Mouse (Mus musculus) stomach, embryonic 15.5 days (tissue): Measurements from ENCODE around the gene Ldlr. TPM values are rescaled to one million over a fixed set of nuclear protein-coding genes. Genes with fewer than 3 reads are reported as not detected.

Experiments used
- ATAC-seq: fragments of 200-750 bp; cut with Nextera tagmentation; 2 replicates; pipeline ENCODE4 v1.8.0; 2017; ENCODE audit warnings: low read depth, moderate number of reproducible peaks, moderate TSS enrichment; ENCODE audit not compliant: insufficient read depth, low FRiP score
- H3K27ac ChIP-seq: fragments of 300-500 bp; sonication (generic); 2 replicates; pipeline ENCODE4 v1.5.1; 2015; ENCODE audit warnings: mild to moderate bottlenecking, inconsistent platforms
- H3K27me3 ChIP-seq: fragments of 300-500 bp; sonication (generic); replicated peaks from 2 replicates; pipeline ENCODE4 v1.6.1; 2015; ENCODE audit warnings: inconsistent platforms
- H3K36me3 ChIP-seq: fragments of 300-500 bp; sonication (generic); 2 replicates; pipeline ENCODE4 v1.6.1; 2015; ENCODE audit warnings: inconsistent platforms
- H3K4me1 ChIP-seq: fragments of 300-500 bp; sonication (generic); 2 replicates; pipeline ENCODE4 v1.6.1; 2015; ENCODE audit warnings: inconsistent platforms
- H3K4me2 ChIP-seq: fragments of 300-500 bp; sonication (generic); 2 replicates; pipeline ENCODE4 v1.6.1; 2015; ENCODE audit warnings: mild to moderate bottlenecking, inconsistent platforms
- H3K4me3 ChIP-seq: fragments of 300-500 bp; sonication (generic); replicated peaks from 2 replicates; pipeline ENCODE4 v1.5.1; 2015; ENCODE audit warnings: inconsistent platforms
- H3K9ac ChIP-seq: fragments of 300-500 bp; sonication (generic); 2 replicates; pipeline ENCODE4 v1.6.1; 2015; ENCODE audit warnings: inconsistent platforms
- H3K9me3 ChIP-seq: fragments of 300-500 bp; sonication (generic); 2 replicates; pipeline ENCODE4 v1.6.1; 2016; ENCODE audit warnings: inconsistent platforms
- WGBS: fragments of 180-500 bp; shearing (Covaris S2); methylation state at CpG from one replicate; pipeline ENCODE4 v1.1.7; 2015; 5-methylcytosine and 5-hydroxymethylcytosine counted together
- polyA plus RNA-seq: library from polyadenylated mRNA; unstranded; fragments of >200 nt; fragmentation: Nextera tagmentation; extraction: Ambion mirVana; gene quantifications from 2 replicates; pipeline ENCODE4 v1.2.1, GENCODE M21; 2015

The Ldlr gene
- polyA plus RNA-seq, 1 experiment from 2014 or later = 53.8 TPM

DNA sequence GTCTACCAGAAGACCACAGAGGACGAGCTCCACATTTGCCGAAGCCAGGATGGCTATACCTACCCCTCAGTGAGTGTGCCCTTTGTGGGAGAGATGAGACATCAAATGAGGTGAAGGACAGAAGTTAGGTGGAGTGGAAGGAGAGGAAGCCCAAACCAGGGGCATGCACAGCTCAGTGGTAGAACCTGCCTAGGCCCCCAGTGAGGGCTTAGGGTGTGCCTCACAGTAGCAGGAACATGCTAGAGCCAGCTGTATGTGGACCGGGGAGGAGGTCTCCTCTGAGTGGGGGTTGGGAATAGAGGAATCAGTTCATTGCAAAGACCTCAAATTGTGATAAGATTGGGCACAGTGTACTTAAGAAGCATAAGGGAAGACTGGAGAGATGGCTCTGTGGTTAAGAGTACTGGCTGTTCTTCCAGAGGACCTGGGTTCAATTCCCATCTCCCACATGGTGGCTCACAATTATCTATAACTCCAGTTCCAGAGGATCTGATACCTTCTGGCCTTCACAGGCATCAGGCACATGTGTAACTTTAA is 24.0 kb downstream of the Ldlr start:
- ATAC-seq = no peak
- H3K9me3 ChIP-seq = no peaks in the 10 kb centered on the region
- no peaks in the 10 kb centered on the region for H3K27me3 ChIP-seq
- WGBS = 79% methylated on average over 3 of the region's 3 CpGs
- peaks cover 5% of the 10 kb centered on the region for H3K4me1 ChIP-seq
- no peak overlapping the region for H3K4me3 ChIP-seq
- no peak overlapping the region for H3K27ac ChIP-seq
- H3K4me2 ChIP-seq = no peak overlapping the region
- no peak overlapping the region for H3K9ac ChIP-seq
- H3K36me3 ChIP-seq = peaks cover 55% of the 10 kb centered on the region

DNA sequence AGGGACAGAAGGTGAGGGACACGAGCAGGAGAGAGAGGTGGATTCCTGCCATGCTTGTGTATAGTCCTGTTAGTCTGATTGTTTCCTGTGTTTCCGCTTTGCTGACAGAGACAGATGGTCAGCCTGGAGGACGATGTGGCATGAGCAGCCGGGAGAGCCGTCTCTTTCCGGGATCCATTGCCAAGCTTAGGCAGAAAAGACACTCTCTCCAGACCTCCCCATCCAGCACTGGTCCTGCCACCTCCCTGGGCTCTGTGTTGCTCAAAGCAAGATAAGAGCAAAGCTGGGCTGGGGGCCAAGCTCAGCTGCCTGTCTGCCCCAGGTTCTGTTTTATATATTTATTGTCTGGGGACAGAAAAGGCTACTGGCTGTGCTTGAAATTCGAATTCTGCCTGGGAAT is 24.8 kb downstream of the Ldlr start:
- no peak overlapping the region for H3K9ac ChIP-seq
- no peaks in the 10 kb centered on the region for H3K9me3 ChIP-seq
- ATAC-seq = peak; percentile 15; the same call in 1 of the 2 replicates
- H3K4me1 ChIP-seq = peaks cover 7% of the 10 kb centered on the region
- H3K4me2 ChIP-seq = no peak overlapping the region
- 32% methylated on average over 7 of the region's 7 CpGs for WGBS
- peaks cover 48% of the 10 kb centered on the region for H3K36me3 ChIP-seq
- H3K4me3 ChIP-seq = no peak overlapping the region
- peak overlapping the region; percentile 54 for H3K27ac ChIP-seq
- H3K27me3 ChIP-seq = no peaks in the 10 kb centered on the region

DNA sequence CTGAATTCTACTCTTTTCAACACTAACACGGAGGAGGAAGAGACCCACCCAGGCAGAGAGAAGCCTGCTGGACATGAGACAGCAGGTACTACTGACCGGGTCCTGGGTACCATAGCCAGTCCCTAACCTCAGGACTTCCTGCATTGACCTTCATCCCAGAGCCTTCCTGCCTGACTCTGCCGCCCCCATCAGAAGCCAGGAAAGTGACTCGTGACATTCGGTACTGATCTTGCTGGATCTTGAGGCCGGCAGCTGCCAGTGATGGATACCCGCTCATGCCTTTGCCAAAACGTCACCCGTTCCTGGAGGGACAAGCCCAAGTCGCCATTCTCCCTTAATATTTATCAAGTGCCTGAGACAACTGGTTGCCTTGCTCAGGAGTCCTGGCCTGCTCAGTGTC is 25.2 kb downstream of the Ldlr start:
- Histone ChIP-seq H3K4me3 (no peak overlapping the region), H3K27me3 (no peaks in the 10 kb centered on the region), H3K4me1 (peaks cover 9% of the 10 kb centered on the region), H3K9ac (no peak overlapping the region), H3K36me3 (peaks cover 48% of the 10 kb centered on the region), H3K27ac (peak overlapping the region; percentile 18; the same call in 1 of the 2 replicates), H3K4me2 (no peak overlapping the region), H3K9me3 (no peaks in the 10 kb centered on the region)
- WGBS = 79% methylated on average over 10 of the region's 10 CpGs
- no peak for ATAC-seq

DNA sequence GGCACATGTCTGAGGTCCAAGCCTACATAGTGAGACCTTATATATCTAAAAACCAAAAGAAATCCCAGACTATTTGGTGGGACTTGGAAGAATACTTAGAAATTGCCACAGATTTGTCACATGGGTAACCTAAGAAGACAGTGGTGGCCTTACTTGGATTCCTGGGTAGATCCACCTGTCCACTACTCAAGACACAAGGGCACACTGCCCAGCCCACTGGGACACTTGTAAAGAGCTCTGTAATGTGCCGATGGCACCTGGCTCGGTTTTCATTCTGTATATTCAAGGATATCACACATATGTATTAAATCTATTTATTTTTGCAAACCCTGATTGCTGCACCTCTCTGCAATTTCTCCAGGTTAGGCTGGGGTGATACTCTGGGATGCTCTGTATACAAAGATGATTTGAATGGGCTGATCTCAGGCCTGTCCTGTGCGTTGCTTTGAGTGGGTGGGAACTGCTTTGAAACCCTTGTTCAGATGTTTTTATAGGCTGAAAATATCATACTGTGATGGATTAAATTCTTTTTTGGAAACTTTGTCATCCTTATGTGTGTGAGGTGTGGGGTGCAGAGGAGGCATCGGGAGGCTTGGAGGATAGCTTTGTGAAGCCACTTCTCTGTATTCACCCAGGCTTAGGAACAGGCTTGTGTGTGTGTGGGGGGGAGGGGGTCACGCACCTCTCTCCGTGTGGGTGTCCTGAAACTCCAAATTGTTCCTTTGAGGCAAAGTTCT is 26.3 kb downstream of the Ldlr start:
- Histone ChIP-seq H3K27ac (no peak overlapping the region), H3K27me3 (no peaks in the 10 kb centered on the region), H3K9ac (no peak overlapping the region), H3K4me2 (no peak overlapping the region), H3K4me1 (peaks cover 17% of the 10 kb centered on the region), H3K9me3 (no peaks in the 10 kb centered on the region), H3K4me3 (no peak overlapping the region), H3K36me3 (peaks cover 38% of the 10 kb centered on the region)
- WGBS = 81% methylated on average over 6 of the region's 6 CpGs
- no peak for ATAC-seq

DNA sequence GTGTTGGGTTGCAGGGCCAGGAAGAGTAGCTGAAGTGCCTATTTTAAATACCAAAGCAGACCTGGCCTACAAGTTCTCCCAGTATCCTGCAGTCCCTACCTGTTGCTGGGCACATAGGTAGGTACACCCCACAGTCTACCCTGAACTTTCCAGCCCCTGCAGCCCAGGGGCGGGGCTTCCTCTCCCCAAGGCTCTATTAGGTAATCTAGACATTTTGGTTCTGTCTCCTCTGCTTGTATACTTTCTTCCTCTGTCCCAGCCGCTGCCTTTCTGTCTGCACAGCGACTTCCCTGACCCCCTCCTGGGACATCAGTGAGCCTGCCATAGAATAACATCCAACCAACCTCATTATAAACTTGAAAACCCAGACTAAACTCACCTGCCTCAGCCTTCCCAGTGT is 27.1 kb downstream of the Ldlr start:
- no peaks in the 10 kb centered on the region for H3K27me3 ChIP-seq

DNA sequence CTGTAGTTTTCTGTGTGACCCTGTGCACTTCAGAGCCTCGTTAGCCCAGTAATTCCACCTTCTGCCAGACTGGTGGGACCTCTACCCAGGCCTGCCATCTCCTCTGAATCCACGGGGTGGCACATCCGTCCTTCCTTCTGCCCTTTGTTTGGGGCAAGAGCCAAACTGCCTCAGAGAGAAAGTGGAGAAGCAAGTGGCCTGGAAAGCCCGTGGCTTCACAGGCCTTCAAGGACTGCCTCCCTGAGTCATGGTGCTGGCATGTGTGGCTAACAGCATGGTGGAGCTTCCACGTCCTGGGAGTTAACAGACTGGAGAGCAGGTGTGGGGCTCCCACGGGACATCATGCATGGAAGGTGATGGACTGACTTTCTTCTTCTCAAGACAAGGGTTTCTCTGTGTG is 28.1 kb downstream of the Ldlr start:
- no peak overlapping the region for H3K4me2 ChIP-seq
- WGBS = 64% methylated on average over 6 of the region's 6 CpGs
- H3K4me1 ChIP-seq = peaks cover 17% of the 10 kb centered on the region
- H3K27me3 ChIP-seq = no peaks in the 10 kb centered on the region
- no peak for ATAC-seq
- H3K4me3 ChIP-seq = no peak overlapping the region
- no peaks in the 10 kb centered on the region for H3K9me3 ChIP-seq
- H3K36me3 ChIP-seq = peaks cover 28% of the 10 kb centered on the region
- H3K27ac ChIP-seq = no peak overlapping the region
- H3K9ac ChIP-seq = no peak overlapping the region

More for the DNA sequence above, 27.1 kb downstream of the Ldlr start:
- Histone ChIP-seq H3K9me3 (no peaks in the 10 kb centered on the region), H3K36me3 (peaks cover 30% of the 10 kb centered on the region), H3K27ac (no peak overlapping the region; the same call in 1 of the 2 replicates), H3K4me3 (no peak overlapping the region), H3K9ac (no peak overlapping the region), H3K4me2 (no peak overlapping the region), H3K4me1 (peaks cover 17% of the 10 kb centered on the region)
- 79% methylated on average over 3 of the region's 3 CpGs for WGBS
- no peak for ATAC-seq

DNA sequence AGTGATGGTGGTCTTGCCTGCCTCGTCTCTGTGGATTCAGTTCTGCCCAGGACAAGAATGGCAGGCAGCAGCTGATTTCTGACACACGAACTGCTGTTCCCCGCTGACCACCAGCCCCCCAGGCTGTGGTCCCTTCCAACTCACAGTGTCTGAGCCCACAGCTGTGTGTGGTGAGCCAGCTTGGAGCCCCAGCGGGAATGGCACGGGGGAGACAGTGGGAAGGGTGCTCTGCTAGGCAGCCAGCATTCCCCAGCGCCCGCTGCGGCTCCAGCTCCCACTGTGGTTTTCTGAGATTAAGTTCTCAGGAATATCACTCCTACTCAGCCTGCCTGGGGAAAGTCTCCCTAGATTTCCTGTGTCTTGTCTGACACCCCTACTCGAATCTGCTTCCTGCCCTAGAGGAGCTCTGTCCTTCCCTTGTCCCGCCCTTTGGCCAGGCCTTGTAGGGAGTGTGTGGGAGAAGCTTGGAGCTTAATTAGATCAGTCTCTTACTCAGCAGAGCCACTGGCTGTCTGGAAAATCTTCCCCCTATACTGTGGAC is 29.0 kb downstream of the Ldlr start:
- Histone ChIP-seq H3K9me3 (no peaks in the 10 kb centered on the region), H3K36me3 (peaks cover 26% of the 10 kb centered on the region; the same call in 1 of the 2 replicates), H3K27me3 (no peaks in the 10 kb centered on the region), H3K27ac (peak overlapping the region; percentile 71; the same call in 1 of the 2 replicates), H3K4me2 (no peak overlapping the region), H3K4me3 (no peak overlapping the region), H3K4me1 (peaks cover 17% of the 10 kb centered on the region), H3K9ac (no peak overlapping the region; the same call in 1 of the 2 replicates)
- ATAC-seq = no peak; the same call in 1 of the 2 replicates
- 45% methylated on average over 10 of the region's 10 CpGs for WGBS

DNA sequence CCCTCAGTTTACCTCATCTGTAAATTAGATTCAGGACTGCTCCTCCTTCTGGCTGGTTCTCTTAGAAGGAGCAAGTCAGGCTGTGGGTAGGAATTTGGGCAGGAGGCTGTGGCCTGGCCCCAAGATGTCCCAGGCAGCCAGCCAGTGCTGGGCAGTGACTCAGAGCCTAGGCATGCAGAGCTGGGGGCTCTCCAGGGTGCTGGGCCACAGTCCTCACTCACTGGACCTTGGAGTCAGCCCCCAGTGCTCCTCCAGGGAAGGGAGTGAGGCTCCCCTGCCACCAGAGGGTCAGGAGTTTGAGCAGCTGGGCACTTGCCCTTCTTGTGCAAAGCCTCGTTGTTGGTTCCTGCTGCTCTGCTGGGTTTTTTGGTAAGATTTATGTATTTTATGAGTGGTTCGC is 30.7 kb downstream of the Ldlr start:
- Histone ChIP-seq H3K9me3 (no peaks in the 10 kb centered on the region), H3K4me3 (no peak overlapping the region), H3K27ac (peak overlapping the region; percentile 31), H3K36me3 (peaks cover 21% of the 10 kb centered on the region; the same call in 1 of the 2 replicates), H3K27me3 (no peaks in the 10 kb centered on the region), H3K4me2 (no peak overlapping the region), H3K4me1 (peaks cover 21% of the 10 kb centered on the region), H3K9ac (no peak overlapping the region)
- ATAC-seq = 0 out of 2 replicates have a peak, but pooled peaks have one; percentile 29
- WGBS = 63% methylated on average over 2 of the region's 2 CpGs

DNA sequence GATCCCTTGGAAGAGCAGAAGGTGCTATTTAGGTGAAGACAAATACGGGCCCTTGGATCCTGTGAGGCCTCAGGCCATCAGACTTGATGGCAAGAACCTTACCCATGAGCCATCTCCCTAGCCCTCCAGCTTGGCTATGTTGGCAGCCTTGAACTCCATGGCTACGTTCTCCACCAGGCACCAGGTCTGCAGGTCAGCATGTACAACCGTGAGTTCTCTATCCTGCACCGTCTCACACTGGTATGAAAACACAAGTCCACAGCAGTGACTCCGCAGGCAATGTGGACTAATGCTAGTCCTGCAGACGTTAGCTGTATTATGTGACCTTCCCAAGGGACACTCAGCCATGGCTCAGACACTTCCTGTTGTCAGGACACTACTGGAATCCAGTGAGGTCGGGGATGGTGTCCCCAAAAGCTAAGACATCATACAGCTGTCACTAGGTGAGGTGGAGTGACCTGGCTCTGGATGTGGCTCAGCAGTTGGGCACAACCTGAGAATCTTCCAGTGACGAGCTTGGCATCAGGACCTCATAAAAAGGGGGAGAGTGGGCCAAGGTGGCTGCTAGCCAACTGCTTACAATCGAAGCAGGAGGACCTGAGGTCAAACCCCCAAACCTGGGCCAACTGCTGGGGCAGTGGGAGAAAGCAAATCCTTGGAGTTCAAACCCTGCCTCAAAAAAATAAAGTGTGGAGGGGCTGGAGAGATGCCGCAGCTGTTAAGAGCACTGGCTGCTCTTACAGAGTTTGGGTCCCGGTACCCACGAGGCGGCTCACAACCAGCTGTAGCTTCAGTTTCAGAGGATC is 31.4 kb downstream of the Ldlr start:
- Histone ChIP-seq H3K27me3 (no peaks in the 10 kb centered on the region), H3K9me3 (no peaks in the 10 kb centered on the region), H3K27ac (no peak overlapping the region), H3K36me3 (peaks cover 16% of the 10 kb centered on the region; the same call in 1 of the 2 replicates), H3K9ac (no peak overlapping the region), H3K4me1 (peaks cover 24% of the 10 kb centered on the region), H3K4me2 (no peak overlapping the region), H3K4me3 (no peak overlapping the region)
- ATAC-seq = no peak
- 68% methylated on average over 13 of the region's 13 CpGs for WGBS

DNA sequence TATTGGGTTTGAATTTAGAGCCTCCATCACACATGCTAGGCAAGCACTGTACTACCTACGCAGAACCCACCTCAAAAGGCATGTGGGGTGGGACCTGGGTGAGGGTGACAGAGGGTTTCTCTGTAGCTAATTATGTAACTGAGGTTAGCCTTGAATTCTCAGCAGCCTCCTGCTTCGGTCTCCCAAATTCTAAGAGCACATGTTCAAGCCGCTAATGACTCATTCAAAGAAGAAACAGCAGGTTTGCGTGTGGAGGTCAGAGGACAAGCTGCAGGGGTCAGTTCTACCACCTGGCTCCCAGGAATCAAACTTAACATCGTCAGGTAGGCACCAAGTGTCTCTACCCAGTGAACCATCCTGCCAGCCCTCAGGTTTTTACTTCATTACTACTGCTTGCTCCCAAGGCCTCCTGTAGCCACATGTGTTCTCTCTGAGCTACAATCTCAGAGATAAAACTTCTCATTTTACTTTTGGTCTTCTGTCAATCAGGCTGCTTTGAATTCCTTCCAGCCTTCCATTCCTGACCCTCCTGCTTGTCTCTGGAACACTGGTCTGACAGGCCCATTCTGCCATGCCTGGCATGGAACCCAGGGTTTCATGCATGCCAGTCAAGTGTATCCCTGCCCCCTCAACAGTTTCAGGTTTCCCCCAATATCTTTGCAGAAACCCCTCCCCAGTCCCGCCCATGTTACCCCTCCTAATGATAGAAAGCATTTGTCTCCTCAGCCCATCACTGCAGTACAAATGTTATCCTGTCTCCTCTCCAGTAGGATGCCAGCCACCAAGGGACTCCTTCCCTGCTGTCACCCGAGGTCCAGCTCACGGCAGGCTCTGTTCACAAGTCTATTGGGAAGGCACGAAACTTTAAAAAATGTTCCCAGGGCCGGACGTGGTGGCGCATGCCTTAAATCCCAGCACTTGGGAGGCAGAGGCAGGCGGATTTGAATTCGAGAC is 35.6 kb downstream of the Ldlr start:
- H3K4me1 ChIP-seq = peaks cover 20% of the 10 kb centered on the region
- WGBS = 52% methylated on average over 14 of the region's 14 CpGs
- ATAC-seq = no peak
- no peaks in the 10 kb centered on the region for H3K27me3 ChIP-seq
- H3K9me3 ChIP-seq = no peaks in the 10 kb centered on the region
- peaks cover 16% of the 10 kb centered on the region; the same call in 1 of the 2 replicates for H3K36me3 ChIP-seq
- peak overlapping the region; percentile 62 for H3K4me2 ChIP-seq
- H3K9ac ChIP-seq = no peak overlapping the region
- H3K27ac ChIP-seq = 0 out of 2 replicates have a peak overlapping the region, but pooled peaks have one; percentile 11
- peak overlapping the region; percentile 95 for H3K4me3 ChIP-seq

DNA sequence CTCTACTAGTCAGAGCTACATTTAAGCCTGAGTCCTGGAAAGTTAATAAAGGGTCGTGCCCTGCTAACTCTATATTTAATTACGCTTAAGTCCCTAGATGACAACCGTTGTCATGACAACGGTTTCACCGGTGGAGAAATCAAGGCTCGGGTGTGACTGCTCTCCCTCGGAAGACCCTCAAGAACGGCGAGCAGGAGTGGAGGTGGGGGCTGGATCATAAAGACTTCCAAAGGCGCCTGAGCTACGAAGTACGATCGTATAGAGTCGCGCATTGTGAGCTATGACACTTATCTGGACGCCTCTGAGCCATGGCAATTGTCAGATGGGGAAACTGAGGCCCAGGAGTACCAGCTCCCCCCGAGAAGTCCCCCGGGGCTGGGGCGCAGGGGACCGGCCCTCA is 36.4 kb downstream of the Ldlr start:
- Histone ChIP-seq H3K4me2 (peak overlapping the region; percentile 62), H3K9me3 (no peaks in the 10 kb centered on the region), H3K9ac (peak overlapping the region; percentile 73), H3K27ac (0 out of 2 replicates have a peak overlapping the region, but pooled peaks have one; percentile 23), H3K4me1 (peaks cover 15% of the 10 kb centered on the region; the same call in 1 of the 2 replicates), H3K27me3 (no peaks in the 10 kb centered on the region), H3K4me3 (peak overlapping the region; percentile 95), H3K36me3 (peaks cover 16% of the 10 kb centered on the region; the same call in 1 of the 2 replicates)
- under 1% methylated on average over 20 of the region's 20 CpGs for WGBS
- peak; percentile 3; the same call in 1 of the 2 replicates for ATAC-seq
